Mouse (Mus musculus) forebrain, embryonic 10.5 days (tissue): ENCODE results near the gene Klhl23. TPM values are rescaled to one million over a fixed set of nuclear protein-coding genes. Genes with fewer than 3 reads are reported as not detected.
"Not testable (repeated sequence)": the region's sequence is repeated elsewhere in the genome, so short reads cannot be mapped to it uniquely, and the experiment has no call there.

ENCODE experiments used
- DNase-seq: peaks from one replicate; pipeline ENCODE4 v3.0.0-alpha.2; 2017; ENCODE audit warnings: low spot score; ENCODE audit errors: extremely low spot score
- H3K27ac ChIP-seq: fragments of 300-500 bp; sonication (generic); 2 replicates; pipeline ENCODE4 v1.5.1; 2016; ENCODE audit warnings: mild to moderate bottlenecking
- H3K27me3 ChIP-seq: fragments of 300-500 bp; sonication (generic); 2 replicates; pipeline ENCODE4 v1.6.1; 2016; ENCODE audit warnings: mild to moderate bottlenecking; ENCODE audit not compliant: poor library complexity, severe bottlenecking
- H3K36me3 ChIP-seq: fragments of 300-500 bp; sonication (generic); replicated peaks from 2 replicates; pipeline ENCODE4 v1.6.1; 2016; ENCODE audit warnings: mild to moderate bottlenecking, moderate library complexity
- H3K4me1 ChIP-seq: fragments of 300-500 bp; sonication (generic); 2 replicates; pipeline ENCODE4 v1.6.1; 2016
- H3K4me3 ChIP-seq: fragments of 300-500 bp; sonication (generic); 2 replicates; pipeline ENCODE4 v1.5.1; 2016; ENCODE audit warnings: mild to moderate bottlenecking, moderate library complexity
- H3K9me3 ChIP-seq: fragments of 300-500 bp; sonication (generic); 2 replicates; pipeline ENCODE4 v1.6.1; 2016; ENCODE audit warnings: mild to moderate bottlenecking, moderate library complexity
- WGBS: fragments of 180-500 bp; shearing (Covaris S2); methylation state at CpG from one replicate; pipeline ENCODE4 v1.1.7; 2016; 5-methylcytosine and 5-hydroxymethylcytosine counted together
- polyA plus RNA-seq: library from polyadenylated mRNA; unstranded; fragments of >200 nt; fragmentation: Nextera tagmentation; extraction: Ambion mirVana; gene quantifications from 2 replicates; pipeline ENCODE4 v1.2.1, GENCODE M21; 2016

Klhl23 gene
- polyA plus RNA-seq, result 27.3 and 28.7 TPM in 2 replicates

GRCm38 (mm10) chr2:69821711-69822110 is at the start of gene Klhl23:
Gene Klhl23 (plus strand): TSS chr2:69821944.
- WGBS, result 34% methylated on average over 8 of the region's 8 CpGs
- Histone ChIP-seq H3K4me3 (peak within 1 kb of the TSS; percentile 83), H3K27me3 (no peaks in the 10 kb centered on the region), H3K9me3 (no peaks in the 10 kb centered on the region), H3K27ac (peak within 1 kb of the TSS; percentile 98), H3K36me3 (peaks cover 21% of the 10 kb centered on the region), H3K4me1 (peaks cover 33% of the 10 kb centered on the region)
- DNase-seq, result peak; percentile 29

- Histone ChIP-seq H3K4me3 (no peak overlapping the region), H3K36me3 (peaks cover 24% of the 10 kb centered on the region), H3K9me3 (no peaks in the 10 kb centered on the region), H3K27me3 (no peaks in the 10 kb centered on the region), H3K27ac (no peak overlapping the region), H3K4me1 (no peaks in the 10 kb centered on the region)
- no peak for DNase-seq
- 90% methylated on average over 3 of the region's 3 CpGs for WGBS
These were observed 48.4 kb upstream of the Klhl23 start for GRCm38 (mm10) chr2:69773331-69773730.

GRCm38 (mm10) chr2:69777985-69778835 is 43.5 kb upstream of the Klhl23 start:
- WGBS, result 78% methylated on average over 7 of the region's 7 CpGs
- H3K27ac ChIP-seq, result no peak overlapping the region
- no peak overlapping the region for H3K4me3 ChIP-seq
- H3K36me3 ChIP-seq, result peaks cover 29% of the 10 kb centered on the region
- DNase-seq, result no peak
- no peaks in the 10 kb centered on the region for H3K4me1 ChIP-seq
- H3K27me3 ChIP-seq, result no peaks in the 10 kb centered on the region
- no peaks in the 10 kb centered on the region for H3K9me3 ChIP-seq

- H3K9me3 ChIP-seq, result no peaks in the 10 kb centered on the region
- peaks cover 23% of the 10 kb centered on the region for H3K36me3 ChIP-seq
- H3K4me1 ChIP-seq, result no peaks in the 10 kb centered on the region
- H3K27ac ChIP-seq, result no peak overlapping the region
- H3K4me3 ChIP-seq, result no peak overlapping the region
- no peaks in the 10 kb centered on the region for H3K27me3 ChIP-seq
- DNase-seq, result no peak
- 47% methylated on average over 5 of the region's 5 CpGs for WGBS
These were observed 42.9 kb upstream of the Klhl23 start for GRCm38 (mm10) chr2:69778836-69779177.

GRCm38 (mm10) chr2:69788974-69789373 is 32.8 kb upstream of the Klhl23 start:
- H3K4me3 ChIP-seq, result peak overlapping the region; percentile 76
- H3K27me3 ChIP-seq, result no peaks in the 10 kb centered on the region
- DNase-seq, result no peak
- no peaks in the 10 kb centered on the region for H3K9me3 ChIP-seq
- WGBS, result 35% methylated on average over 9 of the region's 9 CpGs
- peaks cover 23% of the 10 kb centered on the region for H3K36me3 ChIP-seq
- H3K27ac ChIP-seq, result peak overlapping the region; percentile 90
- peaks cover 23% of the 10 kb centered on the region for H3K4me1 ChIP-seq

GRCm38 (mm10) chr2:69789429-69790069 is 32.2 kb upstream of the Klhl23 start, which contains the start of the genes Ccdc173 and Phospho2:
Gene Ccdc173 (minus strand): TSS chr2:69789575.
Gene Phospho2 (plus strand): TSS chr2:69789623.
- peaks cover 23% of the 10 kb centered on the region for H3K4me1 ChIP-seq
- H3K4me3 ChIP-seq, result peak within 1 kb of the TSS; percentile 76
- H3K27me3 ChIP-seq, result no peaks in the 10 kb centered on the region
- WGBS, result 1% methylated on average over 48 of the region's 48 CpGs
- peak; percentile 99 for DNase-seq
- peaks cover 27% of the 10 kb centered on the region for H3K36me3 ChIP-seq
- peak within 1 kb of the TSS; percentile 90 for H3K27ac ChIP-seq
- H3K9me3 ChIP-seq, result no peaks in the 10 kb centered on the region

- Histone ChIP-seq H3K4me3 (peak overlapping the region; percentile 76), H3K4me1 (peaks cover 23% of the 10 kb centered on the region), H3K27ac (peak overlapping the region; percentile 90), H3K9me3 (no peaks in the 10 kb centered on the region), H3K36me3 (peaks cover 34% of the 10 kb centered on the region), H3K27me3 (no peaks in the 10 kb centered on the region)
- DNase-seq, result peak; percentile 87
- WGBS, result 1% methylated on average over 10 of the region's 10 CpGs
These were observed 31.5 kb upstream of the Klhl23 start for GRCm38 (mm10) chr2:69790285-69790684.

GRCm38 (mm10) chr2:69790722-69791121 is 31.0 kb upstream of the Klhl23 start:
- WGBS, result 77% methylated on average over 4 of the region's 4 CpGs

GRCm38 (mm10) chr2:69802911-69803312 is 18.8 kb upstream of the Klhl23 start:
- no peaks in the 10 kb centered on the region for H3K27me3 ChIP-seq
- peaks cover 8% of the 10 kb centered on the region for H3K4me1 ChIP-seq
- H3K9me3 ChIP-seq, result peaks cover 4% of the 10 kb centered on the region; the same call in 1 of the 2 replicates
- 66% methylated on average over 5 of the region's 5 CpGs for WGBS
- H3K36me3 ChIP-seq, result peaks cover 2% of the 10 kb centered on the region
- 0 out of 2 replicates have a peak overlapping the region, but pooled peaks have one; percentile 16 for H3K4me3 ChIP-seq
- peak; percentile 38 for DNase-seq
- no peak overlapping the region for H3K27ac ChIP-seq

More at GRCm38 (mm10) chr2:69790722-69791121, 31.0 kb upstream of the Klhl23 start:
- no peaks in the 10 kb centered on the region for H3K27me3 ChIP-seq
- H3K27ac ChIP-seq, result no peak overlapping the region
- DNase-seq, result no peak
- peaks cover 23% of the 10 kb centered on the region for H3K4me1 ChIP-seq
- peaks cover 38% of the 10 kb centered on the region for H3K36me3 ChIP-seq
- no peaks in the 10 kb centered on the region for H3K9me3 ChIP-seq
- peak overlapping the region; percentile 76; the same call in 1 of the 2 replicates for H3K4me3 ChIP-seq

- peaks cover 4% of the 10 kb centered on the region; the same call in 1 of the 2 replicates for H3K9me3 ChIP-seq
- WGBS, result 69% methylated on average over 8 of the region's 8 CpGs
- H3K4me3 ChIP-seq, result no peak overlapping the region
These were observed 18.0 kb upstream of the Klhl23 start for GRCm38 (mm10) chr2:69803756-69804155.

GRCm38 (mm10) chr2:69804663-69805062 is 17.1 kb upstream of the Klhl23 start:
- H3K4me3 ChIP-seq, H3K27me3 ChIP-seq, DNase-seq, H3K36me3 ChIP-seq, H3K27ac ChIP-seq, H3K9me3 ChIP-seq: not testable (repeated sequence)
- WGBS, result 89% methylated on average over 9 of the region's 9 CpGs
- H3K4me1 ChIP-seq, result peaks cover 20% of the 10 kb centered on the region

More at GRCm38 (mm10) chr2:69803756-69804155, 18.0 kb upstream of the Klhl23 start:
- no peak overlapping the region for H3K27ac ChIP-seq
- H3K36me3 ChIP-seq, result no peaks in the 10 kb centered on the region
- H3K4me1 ChIP-seq, result peaks cover 13% of the 10 kb centered on the region
- DNase-seq, result no peak
- no peaks in the 10 kb centered on the region for H3K27me3 ChIP-seq

GRCm38 (mm10) chr2:69810169-69810568 is 11.6 kb upstream of the Klhl23 start:
- no peaks in the 10 kb centered on the region for H3K36me3 ChIP-seq
- 74% methylated on average over 15 of the region's 15 CpGs for WGBS
- H3K9me3 ChIP-seq, result no peaks in the 10 kb centered on the region
- H3K4me1 ChIP-seq, result peaks cover 17% of the 10 kb centered on the region; the same call in 1 of the 2 replicates
- H3K27me3 ChIP-seq, result no peaks in the 10 kb centered on the region
- no peak overlapping the region for H3K4me3 ChIP-seq
- no peak for DNase-seq
- H3K27ac ChIP-seq, result no peak overlapping the region

GRCm38 (mm10) chr2:69811349-69811748 is 10.4 kb upstream of the Klhl23 start:
- H3K4me1 ChIP-seq, result peaks cover 17% of the 10 kb centered on the region; the same call in 1 of the 2 replicates
- not testable (repeated sequence) for H3K27me3 ChIP-seq, H3K27ac ChIP-seq, H3K9me3 ChIP-seq, H3K36me3 ChIP-seq, H3K4me3 ChIP-seq, DNase-seq
- WGBS, result 73% methylated on average over 7 of the region's 7 CpGs
